Mouse (Mus musculus): ENCODE measurements around the gene Ptpn7. TPM values are rescaled to one million over a fixed set of nuclear protein-coding genes. Genes with fewer than 3 reads are reported as not detected.

Ptpn7 gene
- polyA plus RNA-seq, 1 experiment from 2014 or later = 2.8 TPM

DNA sequence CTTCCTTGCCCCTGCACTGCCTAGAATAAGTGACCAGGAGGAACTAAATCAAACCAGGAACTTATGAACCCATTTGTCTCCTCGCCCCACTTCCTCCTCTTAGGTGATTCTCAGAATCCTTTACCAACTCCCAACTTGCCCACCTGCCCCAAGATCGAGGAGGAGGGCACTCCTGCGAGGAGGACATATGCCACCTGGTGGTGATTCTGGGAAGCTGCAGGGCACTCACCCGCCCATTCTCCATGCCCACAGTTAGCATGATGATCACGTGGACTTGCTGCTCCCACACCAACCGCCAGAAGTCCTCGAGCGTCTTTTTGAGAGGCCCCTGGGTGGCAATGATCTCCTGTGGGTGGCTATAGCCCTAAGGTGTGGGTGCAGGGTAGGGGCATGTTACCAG is 19.8 kb upstream of the Ptpn7 start:
- no peaks in the 10 kb centered on the region for H3K4me1 ChIP-seq (ENCODE audit: control insufficient read depth, insufficient read depth, low read length)
- no peak overlapping the region for H3K9ac ChIP-seq (ENCODE audit: low read length)
- peak; percentile 9; the same call in 1 of the 2 replicates for ATAC-seq (ENCODE audit: insufficient read depth, low FRiP score)
- H3K9me3 ChIP-seq (replicated peaks; ENCODE audit: control insufficient read depth, low read length) = no peaks in the 10 kb centered on the region
- H3K4me2 ChIP-seq (ENCODE audit: low read depth, low read length) = no peak overlapping the region
- H3K36me3 ChIP-seq (ENCODE audit: control insufficient read depth, insufficient read depth, low read length) = no peaks in the 10 kb centered on the region
- H3K27ac ChIP-seq (ENCODE audit: low read length) = no peak overlapping the region
- H3K27me3 ChIP-seq (ENCODE audit: control insufficient read depth, insufficient read depth, low read length) = no peaks in the 10 kb centered on the region
- 6% methylated on average over 8 of the region's 8 CpGs for WGBS
- no peak overlapping the region for H3K4me3 ChIP-seq (replicated peaks; ENCODE audit: low read length)

DNA sequence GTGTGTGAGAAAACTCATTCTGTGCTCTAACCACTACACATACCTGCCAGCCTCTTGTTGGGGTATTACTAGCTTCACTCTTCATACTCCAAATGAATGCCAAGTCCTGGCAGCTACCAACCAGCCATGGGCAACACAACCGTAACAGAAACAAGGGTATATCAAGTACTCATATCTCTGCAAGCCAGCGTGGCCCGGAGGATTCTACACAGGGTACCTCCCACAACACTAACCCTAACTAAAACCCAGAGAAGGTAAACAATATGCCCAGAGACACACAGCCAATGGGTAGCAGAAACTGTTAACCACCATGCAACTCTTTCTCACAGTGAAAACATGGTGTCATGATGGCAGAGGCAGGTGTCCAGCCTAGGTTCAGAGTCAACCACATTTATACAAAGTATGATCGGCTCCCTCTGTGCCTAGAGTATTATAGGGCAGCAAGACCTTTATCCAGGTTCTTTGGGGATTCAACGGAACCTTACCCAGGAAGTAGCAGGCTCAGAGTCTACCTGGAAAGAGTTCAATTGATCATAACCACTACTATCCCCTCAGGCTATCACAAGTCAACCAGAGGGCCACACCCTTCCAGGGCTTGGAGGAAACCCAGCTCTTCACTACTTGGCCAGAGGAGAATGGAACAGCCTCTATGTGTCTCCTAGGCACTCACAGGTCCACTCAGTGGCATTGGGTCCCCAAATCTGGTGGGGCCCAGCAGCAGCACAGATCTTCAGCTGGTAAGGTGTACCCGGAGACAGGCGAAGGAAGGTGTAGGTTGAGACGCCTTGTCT is 7.7 kb upstream of the Ptpn7 start:
- Histone ChIP-seq H3K27ac (ENCODE audit: low read length) (no peak overlapping the region), H3K4me2 (ENCODE audit: low read depth, low read length) (no peak overlapping the region), H3K27me3 (ENCODE audit: control insufficient read depth, insufficient read depth, low read length) (no peaks in the 10 kb centered on the region), H3K9me3 (replicated peaks; ENCODE audit: control insufficient read depth, low read length) (no peaks in the 10 kb centered on the region), H3K36me3 (ENCODE audit: control insufficient read depth, insufficient read depth, low read length) (no peaks in the 10 kb centered on the region), H3K9ac (ENCODE audit: low read length) (no peak overlapping the region), H3K4me3 (replicated peaks; ENCODE audit: low read length) (no peak overlapping the region), H3K4me1 (ENCODE audit: control insufficient read depth, insufficient read depth, low read length) (peaks cover 16% of the 10 kb centered on the region)
- WGBS = 93% methylated on average over 8 of the region's 8 CpGs
- no peak for ATAC-seq (ENCODE audit: insufficient read depth, low FRiP score)

DNA sequence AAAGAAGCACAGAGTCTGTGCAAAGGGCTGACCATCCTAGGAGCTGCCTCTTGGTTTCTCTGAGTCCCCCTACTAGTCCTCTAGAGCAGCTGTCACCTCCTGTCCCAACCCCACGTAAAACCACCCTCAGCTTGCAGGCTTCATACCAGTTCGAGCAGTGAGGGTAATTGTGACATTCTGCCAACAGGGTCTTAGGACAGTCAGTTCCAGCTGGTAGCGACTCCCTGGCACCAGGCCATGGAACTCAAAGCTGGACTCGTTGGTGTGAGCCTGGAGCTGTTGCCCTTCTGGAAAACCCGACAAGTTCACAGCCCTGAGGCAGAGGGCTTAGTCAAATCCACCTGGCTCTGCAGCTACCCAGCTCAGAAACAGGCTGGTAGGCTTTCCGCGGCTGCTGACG is 6.5 kb upstream of the Ptpn7 start:
- Histone ChIP-seq H3K4me3 (replicated peaks; ENCODE audit: low read length) (no peak overlapping the region), H3K27me3 (ENCODE audit: control insufficient read depth, insufficient read depth, low read length) (no peaks in the 10 kb centered on the region), H3K27ac (ENCODE audit: low read length) (no peak overlapping the region), H3K9me3 (replicated peaks; ENCODE audit: control insufficient read depth, low read length) (no peaks in the 10 kb centered on the region), H3K4me2 (ENCODE audit: low read depth, low read length) (no peak overlapping the region), H3K36me3 (ENCODE audit: control insufficient read depth, insufficient read depth, low read length) (no peaks in the 10 kb centered on the region), H3K4me1 (ENCODE audit: control insufficient read depth, insufficient read depth, low read length) (peaks cover 17% of the 10 kb centered on the region), H3K9ac (ENCODE audit: low read length) (no peak overlapping the region)
- ATAC-seq (ENCODE audit: insufficient read depth, low FRiP score) = no peak
- 44% methylated on average over 8 of the region's 8 CpGs for WGBS

DNA sequence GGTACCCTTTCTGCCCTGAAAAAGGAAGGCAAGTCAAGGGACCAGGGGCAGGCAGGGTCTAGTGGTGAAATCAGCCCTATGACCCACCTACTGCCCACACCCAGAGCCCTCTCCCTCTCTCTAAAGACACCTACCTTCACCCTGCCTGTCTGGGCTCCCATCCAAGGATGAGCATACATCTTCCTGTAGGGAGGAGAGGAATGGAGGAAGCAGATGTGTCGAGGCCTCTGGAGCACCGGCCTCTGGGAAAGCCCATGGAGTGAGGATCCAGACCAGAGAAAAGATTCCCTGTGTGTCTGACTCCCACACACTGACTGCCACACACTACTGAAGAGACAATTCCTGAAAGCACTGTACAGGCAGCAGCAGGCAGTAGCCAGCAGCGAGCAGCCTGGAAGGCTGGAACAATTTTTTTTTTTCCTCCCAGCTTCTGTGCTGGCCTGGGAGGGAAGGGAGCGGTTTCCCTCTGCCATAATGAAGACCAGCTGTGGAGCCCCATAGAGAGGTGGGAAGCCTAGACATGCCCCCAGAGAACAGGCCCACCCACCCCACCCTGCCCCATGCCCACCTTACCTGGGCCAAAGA is 6.0 kb upstream of the Ptpn7 start:
- peak overlapping the region; percentile 28; the same call in 1 of the 2 replicates for H3K9ac ChIP-seq (ENCODE audit: low read length)
- H3K4me3 ChIP-seq (replicated peaks; ENCODE audit: low read length) = no peak overlapping the region
- H3K27me3 ChIP-seq (ENCODE audit: control insufficient read depth, insufficient read depth, low read length) = no peaks in the 10 kb centered on the region
- ATAC-seq (ENCODE audit: insufficient read depth, low FRiP score) = no peak
- H3K36me3 ChIP-seq (ENCODE audit: control insufficient read depth, insufficient read depth, low read length) = no peaks in the 10 kb centered on the region
- H3K27ac ChIP-seq (ENCODE audit: low read length) = no peak overlapping the region
- H3K4me1 ChIP-seq (ENCODE audit: control insufficient read depth, insufficient read depth, low read length) = peaks cover 22% of the 10 kb centered on the region
- H3K4me2 ChIP-seq (ENCODE audit: low read depth, low read length) = no peak overlapping the region
- WGBS = 36% methylated on average over 4 of the region's 4 CpGs
- no peaks in the 10 kb centered on the region for H3K9me3 ChIP-seq (replicated peaks; ENCODE audit: control insufficient read depth, low read length)

DNA sequence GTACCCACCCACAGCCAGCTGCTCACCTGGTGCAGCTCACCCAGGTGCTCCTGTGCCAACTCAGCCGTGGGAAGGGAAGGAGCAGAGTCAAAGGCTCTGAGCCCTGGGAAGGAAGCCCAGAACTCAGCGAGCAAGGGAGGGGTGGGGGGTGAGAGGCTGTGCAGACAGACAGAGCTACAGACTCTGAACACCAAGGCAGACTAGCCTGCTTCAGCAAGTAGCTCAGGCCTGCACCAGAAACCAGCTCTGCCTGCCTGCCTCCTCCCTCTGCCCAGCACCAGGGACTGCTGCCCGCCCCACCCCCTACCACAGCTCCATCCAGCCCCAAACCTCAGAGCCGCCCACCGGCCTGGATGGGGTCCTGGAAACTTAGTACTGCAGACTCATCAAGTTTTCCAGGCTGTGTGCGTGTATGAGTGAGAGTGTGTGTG is 4.5 kb upstream of the Ptpn7 start:
- H3K27me3 ChIP-seq (ENCODE audit: control insufficient read depth, insufficient read depth, low read length) = no peaks in the 10 kb centered on the region
- WGBS = 36% methylated on average over 6 of the region's 6 CpGs
- H3K4me1 ChIP-seq (ENCODE audit: control insufficient read depth, insufficient read depth, low read length) = peaks cover 24% of the 10 kb centered on the region
- no peak overlapping the region for H3K9ac ChIP-seq (ENCODE audit: low read length)
- H3K36me3 ChIP-seq (ENCODE audit: control insufficient read depth, insufficient read depth, low read length) = no peaks in the 10 kb centered on the region
- H3K9me3 ChIP-seq (replicated peaks; ENCODE audit: control insufficient read depth, low read length) = no peaks in the 10 kb centered on the region
- H3K4me2 ChIP-seq (ENCODE audit: low read depth, low read length) = no peak overlapping the region
- no peak overlapping the region for H3K4me3 ChIP-seq (replicated peaks; ENCODE audit: low read length)
- H3K27ac ChIP-seq (ENCODE audit: low read length) = no peak overlapping the region
- ATAC-seq (ENCODE audit: insufficient read depth, low FRiP score) = peak; percentile 34; the same call in 1 of the 2 replicates

DNA sequence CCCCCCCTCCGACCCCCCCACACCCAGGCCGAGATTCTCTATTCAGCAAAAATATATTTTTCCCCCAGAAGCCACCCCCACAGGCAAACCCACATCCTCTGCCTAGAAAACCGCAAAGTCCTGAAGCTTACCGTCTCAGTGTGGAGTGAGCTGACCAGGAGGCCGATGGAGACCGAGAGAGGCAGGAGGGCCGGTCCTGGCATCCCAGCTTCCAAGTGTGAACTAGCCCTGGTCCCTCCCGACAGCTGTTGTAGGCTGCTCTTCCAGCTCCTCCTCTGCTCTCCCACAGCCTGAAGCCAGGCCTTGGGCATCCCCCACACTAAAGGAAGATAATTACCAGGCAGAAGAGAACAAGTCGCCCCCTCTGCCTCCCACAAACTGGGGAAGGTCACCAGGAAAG is 3.5 kb upstream of the Ptpn7 start:
- no peak overlapping the region for H3K4me2 ChIP-seq (ENCODE audit: low read depth, low read length)
- H3K9me3 ChIP-seq (replicated peaks; ENCODE audit: control insufficient read depth, low read length) = no peaks in the 10 kb centered on the region
- H3K27me3 ChIP-seq (ENCODE audit: control insufficient read depth, insufficient read depth, low read length) = no peaks in the 10 kb centered on the region
- ATAC-seq (ENCODE audit: insufficient read depth, low FRiP score) = no peak
- H3K27ac ChIP-seq (ENCODE audit: low read length) = no peak overlapping the region
- peaks cover 24% of the 10 kb centered on the region for H3K4me1 ChIP-seq (ENCODE audit: control insufficient read depth, insufficient read depth, low read length)
- no peak overlapping the region for H3K4me3 ChIP-seq (replicated peaks; ENCODE audit: low read length)
- H3K36me3 ChIP-seq (ENCODE audit: control insufficient read depth, insufficient read depth, low read length) = no peaks in the 10 kb centered on the region
- 43% methylated on average over 9 of the region's 9 CpGs for WGBS
- H3K9ac ChIP-seq (ENCODE audit: low read length) = no peak overlapping the region

DNA sequence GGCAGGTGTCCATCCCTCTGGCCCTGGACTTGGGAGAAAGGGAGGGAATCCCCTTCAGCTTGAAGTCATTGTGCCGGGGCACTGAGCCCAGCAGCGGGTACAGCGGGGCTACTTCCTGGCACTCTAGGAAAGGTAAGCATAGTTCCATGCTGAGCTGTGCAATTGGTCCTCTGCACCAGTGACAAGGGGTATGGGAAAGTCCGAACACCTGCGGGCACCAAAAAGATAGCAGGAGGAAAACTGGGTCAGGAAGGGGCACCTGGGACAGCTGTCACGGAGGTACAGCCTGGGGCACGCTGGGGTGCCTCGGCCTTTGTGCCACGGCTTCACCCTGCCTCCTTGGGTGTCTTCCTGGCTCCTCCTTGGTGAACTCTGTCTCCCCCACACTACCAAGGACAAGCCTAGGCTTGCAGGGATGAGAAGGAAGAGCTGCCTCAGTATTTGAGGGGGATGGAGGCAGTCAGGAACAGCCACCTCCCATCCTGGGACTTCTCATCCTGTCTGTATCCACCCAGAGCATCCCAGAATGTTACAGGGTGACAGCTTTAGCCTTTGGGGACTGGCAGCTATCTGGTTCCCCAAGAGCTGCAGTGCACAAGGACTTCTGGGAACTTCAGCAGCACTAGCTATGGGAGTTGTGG is 2.8 kb upstream of the Ptpn7 start:
- Histone ChIP-seq H3K9ac (ENCODE audit: low read length) (no peak overlapping the region), H3K36me3 (ENCODE audit: control insufficient read depth, insufficient read depth, low read length) (no peaks in the 10 kb centered on the region), H3K9me3 (replicated peaks; ENCODE audit: control insufficient read depth, low read length) (no peaks in the 10 kb centered on the region), H3K27me3 (ENCODE audit: control insufficient read depth, insufficient read depth, low read length) (no peaks in the 10 kb centered on the region), H3K27ac (ENCODE audit: low read length) (no peak overlapping the region), H3K4me2 (ENCODE audit: low read depth, low read length) (no peak overlapping the region), H3K4me1 (ENCODE audit: control insufficient read depth, insufficient read depth, low read length) (peaks cover 24% of the 10 kb centered on the region), H3K4me3 (replicated peaks; ENCODE audit: low read length) (no peak overlapping the region)
- ATAC-seq (ENCODE audit: insufficient read depth, low FRiP score) = no peak
- 71% methylated on average over 9 of the region's 9 CpGs for WGBS

DNA sequence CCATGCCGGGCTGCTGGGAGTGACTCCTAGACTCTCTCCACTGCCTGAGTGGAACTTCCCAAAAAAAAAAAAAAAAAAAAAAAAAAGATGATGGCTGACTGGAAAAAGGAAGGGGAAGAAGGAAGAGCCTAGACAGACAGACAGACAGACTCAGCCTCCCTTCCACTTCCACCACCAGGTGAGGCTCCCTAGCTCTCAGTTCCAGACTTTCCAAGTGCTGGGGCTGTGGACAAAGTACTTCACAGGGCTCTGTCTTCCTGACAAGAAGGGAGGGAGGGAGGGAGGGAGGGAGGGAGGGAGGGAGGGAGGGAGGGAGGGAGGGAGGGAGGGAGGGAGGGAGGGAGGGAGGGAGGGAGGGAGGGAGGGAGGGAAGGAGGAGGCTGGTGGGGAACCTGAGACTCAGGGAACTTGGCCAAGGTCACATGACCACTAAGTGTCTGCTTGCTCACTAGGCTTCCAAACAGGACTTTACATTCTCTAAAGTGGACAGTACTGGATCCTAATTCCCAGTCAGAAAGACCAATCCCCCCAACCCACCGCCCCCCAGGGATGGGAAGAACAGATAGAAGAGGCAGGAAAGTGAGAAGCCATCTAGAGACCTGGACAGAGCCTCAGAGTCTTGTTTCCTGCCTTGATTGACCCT is 2.0 kb upstream of the Ptpn7 start:
- ATAC-seq (ENCODE audit: insufficient read depth, low FRiP score) = no peak
- peaks cover 24% of the 10 kb centered on the region for H3K4me1 ChIP-seq (ENCODE audit: control insufficient read depth, insufficient read depth, low read length)
- H3K27ac ChIP-seq (ENCODE audit: low read length) = no peak overlapping the region
- WGBS = 67% methylated on average over 2 of the region's 2 CpGs
- no peak overlapping the region for H3K9ac ChIP-seq (ENCODE audit: low read length)
- no peaks in the 10 kb centered on the region for H3K27me3 ChIP-seq (ENCODE audit: control insufficient read depth, insufficient read depth, low read length)
- H3K36me3 ChIP-seq (ENCODE audit: control insufficient read depth, insufficient read depth, low read length) = no peaks in the 10 kb centered on the region
- H3K4me3 ChIP-seq (replicated peaks; ENCODE audit: low read length) = no peak overlapping the region
- H3K4me2 ChIP-seq (ENCODE audit: low read depth, low read length) = no peak overlapping the region
- no peaks in the 10 kb centered on the region for H3K9me3 ChIP-seq (replicated peaks; ENCODE audit: control insufficient read depth, low read length)

DNA sequence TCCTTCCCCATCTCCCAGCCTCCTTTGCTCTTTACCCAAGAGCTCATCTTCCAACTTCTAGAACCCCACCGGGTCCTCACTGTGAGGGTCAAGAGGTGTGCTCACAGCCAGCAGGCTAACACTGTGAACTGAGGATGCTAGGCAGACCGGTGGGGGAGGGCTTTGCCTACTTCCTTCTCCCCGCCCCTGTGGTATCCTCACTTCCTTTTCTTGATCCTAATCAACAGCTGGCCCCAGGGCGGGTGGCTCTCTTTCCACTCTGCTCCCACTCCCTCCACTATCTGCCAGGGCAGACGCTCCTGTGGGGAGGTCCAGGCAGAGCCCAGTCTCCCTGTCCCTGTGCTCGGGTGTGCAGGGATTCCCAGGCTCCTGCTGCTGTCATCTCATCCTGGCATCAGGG is 1.5 kb upstream of the Ptpn7 start:
- no peak overlapping the region for H3K4me3 ChIP-seq (replicated peaks; ENCODE audit: low read length)
- ATAC-seq (ENCODE audit: insufficient read depth, low FRiP score) = no peak
- WGBS = 21% methylated on average over 6 of the region's 6 CpGs
- 0 out of 2 replicates have a peak overlapping the region, but pooled peaks have one; percentile 19 for H3K4me2 ChIP-seq (ENCODE audit: low read depth, low read length)
- H3K36me3 ChIP-seq (ENCODE audit: control insufficient read depth, insufficient read depth, low read length) = no peaks in the 10 kb centered on the region
- H3K27ac ChIP-seq (ENCODE audit: low read length) = peak overlapping the region; percentile 58
- H3K9me3 ChIP-seq (replicated peaks; ENCODE audit: control insufficient read depth, low read length) = no peaks in the 10 kb centered on the region
- H3K27me3 ChIP-seq (ENCODE audit: control insufficient read depth, insufficient read depth, low read length) = no peaks in the 10 kb centered on the region
- H3K4me1 ChIP-seq (ENCODE audit: control insufficient read depth, insufficient read depth, low read length) = peaks cover 21% of the 10 kb centered on the region
- no peak overlapping the region; the same call in 1 of the 2 replicates for H3K9ac ChIP-seq (ENCODE audit: low read length)
